Mouse (Mus musculus) mature B cell (primary cell): ENCODE results near the gene Fhl3.
"Not testable (repeated sequence)": the region's sequence is repeated elsewhere in the genome, so short reads cannot be mapped to it uniquely, and the experiment has no call there.

Source experiments
- in situ Hi-C: fragments of 300-500 bp; cut with MboI; formaldehyde crosslinking; loops from 2 replicates; pipeline ENCODE4 v1.14.3; 2019

Gene Fhl3

DNA sequence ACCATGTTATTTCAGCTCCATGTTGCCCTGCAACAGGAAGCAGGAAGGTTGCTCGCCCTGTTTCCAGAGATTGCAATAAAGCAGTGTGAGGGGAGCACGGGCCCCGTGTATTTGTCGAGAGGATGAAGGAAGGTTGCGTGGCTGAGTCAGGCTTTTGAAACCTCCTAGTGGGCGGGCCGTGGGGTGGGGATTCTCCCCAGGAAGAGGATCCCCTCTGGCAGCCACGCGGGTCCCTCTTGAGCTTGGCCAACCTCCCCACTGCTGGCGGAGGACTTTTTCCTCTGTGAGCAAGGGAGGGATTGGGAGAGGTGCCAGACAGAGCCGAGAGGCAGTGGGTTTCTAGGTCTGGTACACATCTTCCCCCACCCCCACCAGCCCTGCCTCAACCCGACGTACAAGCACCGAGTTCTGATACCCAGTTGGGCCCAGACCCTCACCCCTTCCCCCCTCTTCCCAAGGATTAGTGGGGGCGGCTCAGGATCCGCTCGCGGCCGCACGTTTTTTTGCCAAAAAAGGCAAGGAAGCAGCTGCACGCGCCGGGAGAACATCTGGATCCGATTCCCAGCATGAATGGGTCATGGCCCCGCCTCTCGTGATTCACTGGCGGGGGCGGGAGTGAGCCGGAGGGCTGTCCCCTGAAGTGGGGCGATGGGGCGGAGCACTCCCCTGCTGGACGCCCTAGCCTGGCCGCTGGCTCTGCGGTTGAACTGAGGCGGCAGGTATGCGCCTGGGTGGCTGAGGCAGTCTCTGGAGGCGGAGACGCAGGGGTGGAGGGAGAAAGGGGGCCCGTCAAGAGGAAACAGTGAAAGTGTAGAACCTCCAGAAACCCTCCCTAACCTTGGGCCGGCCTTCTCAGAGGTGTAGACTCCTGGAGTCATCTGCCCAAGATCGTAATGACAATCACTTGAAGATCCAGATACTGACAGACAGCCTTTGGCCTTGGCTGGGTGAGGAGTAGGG lies 8.3 kb downstream of the Fhl3 start:
- in situ Hi-C loops: no loop called here

DNA sequence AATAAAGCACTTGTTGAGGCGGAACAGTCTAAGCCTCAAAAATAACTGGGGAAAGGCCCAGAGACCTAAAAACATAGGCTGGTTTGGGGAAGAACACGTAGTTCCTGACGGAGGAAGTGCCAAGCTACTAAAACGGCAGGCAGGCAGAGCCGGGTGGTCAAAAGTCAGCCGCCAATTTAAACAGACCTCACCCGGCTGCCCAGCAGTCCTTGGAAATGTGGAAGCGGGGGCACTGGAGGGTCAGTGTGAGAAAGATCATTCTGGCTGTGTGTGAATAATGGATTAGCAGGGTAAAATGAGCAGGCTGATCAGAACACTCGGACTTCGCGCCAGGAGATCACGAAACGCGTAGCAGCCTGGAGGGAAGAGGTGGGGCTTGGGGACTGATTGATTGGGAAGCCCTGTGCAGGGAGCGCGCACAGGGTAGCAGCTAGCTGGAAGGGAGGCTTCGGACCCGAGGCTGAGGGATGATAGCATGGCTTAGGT lies 9.5 kb downstream of the Fhl3 start:
- in situ Hi-C loops: no loop called here

DNA sequence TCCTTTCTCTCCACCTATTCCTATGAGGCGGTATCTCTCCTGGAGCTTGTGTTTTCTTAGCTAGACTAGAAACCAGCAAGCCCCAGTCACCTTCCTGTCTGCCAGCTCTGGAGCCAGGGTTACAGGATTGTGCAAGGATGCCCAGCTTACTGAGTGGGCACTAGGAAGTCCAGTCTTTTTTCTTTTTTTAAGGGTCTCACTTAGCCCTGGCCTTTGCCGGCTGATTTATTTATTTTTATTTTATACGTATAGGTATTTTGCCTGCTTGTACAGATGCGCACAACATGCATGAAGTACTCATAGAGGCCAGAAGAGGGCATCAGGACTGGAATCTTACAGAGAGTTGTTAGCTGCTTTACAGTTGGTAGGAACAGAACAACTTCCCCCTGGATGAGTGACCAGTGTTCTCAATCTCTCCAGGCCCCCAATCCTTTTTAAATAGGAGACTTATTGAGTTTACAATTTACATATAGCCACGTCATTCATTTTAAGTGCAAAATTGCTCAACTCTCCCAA lies 10.3 kb downstream of the Fhl3 start:
- in situ Hi-C loops: no loop called here

DNA sequence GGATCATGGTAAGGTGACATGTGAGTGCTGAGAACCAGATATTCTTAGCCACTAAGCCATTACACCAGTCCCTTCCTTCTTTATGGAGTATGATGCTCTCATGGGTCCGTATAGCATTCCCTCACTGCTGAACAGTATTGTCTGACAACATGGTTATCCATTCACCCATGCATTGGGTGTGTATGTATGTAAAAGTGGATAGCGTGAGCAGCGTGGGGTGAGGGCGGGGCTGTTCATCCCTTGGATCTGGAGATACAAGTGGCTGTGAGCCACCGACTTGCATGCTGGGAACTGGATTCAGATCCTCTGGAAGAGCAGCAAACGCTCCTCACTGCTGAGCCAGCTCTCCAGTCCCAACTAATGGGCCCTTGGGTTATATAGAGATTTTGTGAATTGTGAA lies 12.1 kb downstream of the Fhl3 start:
- in situ Hi-C loops: no loop called here

DNA sequence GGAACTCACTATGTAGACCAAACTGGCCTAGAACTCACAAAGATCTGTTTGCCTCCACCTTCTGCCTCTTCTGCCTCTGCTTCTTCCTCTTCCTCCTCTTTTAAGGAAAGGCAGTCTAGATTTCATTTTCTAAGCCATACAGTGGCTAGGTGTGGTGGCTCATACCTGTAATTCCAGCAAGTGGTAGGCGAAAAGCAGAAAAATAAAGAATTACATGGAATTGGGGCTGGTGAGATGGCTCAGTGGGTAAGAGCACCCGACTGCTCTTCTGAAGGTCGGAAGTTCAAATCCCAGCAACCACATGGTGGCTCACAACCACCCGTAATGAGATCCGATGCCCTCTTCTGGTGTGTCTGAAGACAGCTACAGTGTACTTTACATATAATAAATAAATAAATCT lies 13.3 kb downstream of the Fhl3 start:
- in situ Hi-C loops: not testable (repeated sequence)

DNA sequence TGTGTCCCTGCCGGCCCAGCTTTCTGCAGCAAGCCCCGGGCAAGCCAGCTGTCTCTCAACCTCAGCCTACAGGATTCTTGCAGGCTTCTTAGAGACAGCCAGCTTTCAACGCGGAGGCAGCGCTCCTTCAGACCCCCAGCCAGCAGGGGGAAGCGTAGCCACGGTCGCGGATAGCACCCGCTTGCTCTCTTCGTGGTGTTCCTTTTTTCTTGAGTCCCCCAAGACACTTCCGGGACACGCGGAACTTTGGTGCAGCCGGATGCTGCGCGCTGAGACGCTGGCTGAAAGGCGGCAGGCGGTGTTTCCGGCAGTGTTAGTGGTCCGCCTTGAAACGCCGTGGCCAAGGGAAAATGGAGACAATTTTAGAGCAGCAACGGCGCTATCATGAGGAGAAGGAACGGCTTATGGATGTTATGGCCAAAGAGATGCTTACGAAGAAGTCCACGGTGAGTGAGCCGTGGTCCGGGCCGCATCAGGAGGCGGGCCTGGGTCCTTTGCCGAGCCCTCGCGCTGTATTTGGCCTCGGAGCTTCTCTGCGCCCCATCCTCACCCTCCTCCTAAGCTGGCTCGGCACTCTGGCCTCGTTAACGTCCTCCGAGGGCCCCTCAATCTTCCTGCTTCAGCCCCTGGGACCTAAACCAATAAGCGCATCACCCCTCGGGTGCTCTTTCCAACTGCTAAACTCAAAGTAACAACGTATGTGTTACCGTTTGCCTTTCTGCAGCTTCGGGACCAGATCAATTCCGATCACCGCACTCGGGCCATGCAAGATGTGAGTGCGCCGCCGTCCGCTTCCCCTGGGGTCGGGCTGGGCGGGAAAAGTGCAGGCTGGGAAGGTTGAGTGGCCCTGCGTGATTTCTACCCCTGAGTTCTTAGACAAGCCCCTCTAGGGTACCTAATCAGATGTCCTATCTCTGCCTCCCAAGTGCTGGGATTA lies 14.3 kb downstream of the Fhl3 start, which contains the start of gene Sf3a3:
Gene Sf3a3 (plus strand): TSS at position 232 of the 937 bp plus-strand sequence.
- in situ Hi-C loops: no loop called here

DNA sequence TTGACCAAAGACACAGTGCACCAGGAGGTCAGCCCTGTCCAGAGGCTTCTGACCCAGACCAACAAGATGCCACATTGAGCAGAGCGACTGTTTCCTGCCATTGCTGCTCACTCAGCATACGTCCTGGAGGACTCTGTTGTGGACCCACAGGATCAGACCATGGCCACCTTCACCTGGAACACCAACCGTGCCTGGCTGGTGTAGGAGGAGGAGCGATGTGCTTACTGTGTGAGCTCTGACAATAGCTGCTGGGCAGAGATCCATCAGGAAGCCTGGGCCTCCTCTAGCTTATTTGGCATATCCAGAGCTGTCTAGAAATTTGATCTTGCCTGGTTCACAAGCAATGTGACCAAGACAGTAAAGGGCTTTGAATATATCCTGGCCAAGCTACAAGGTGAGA lies 18.6 kb downstream of the Fhl3 start:
- in situ Hi-C loops: no loop called here

DNA sequence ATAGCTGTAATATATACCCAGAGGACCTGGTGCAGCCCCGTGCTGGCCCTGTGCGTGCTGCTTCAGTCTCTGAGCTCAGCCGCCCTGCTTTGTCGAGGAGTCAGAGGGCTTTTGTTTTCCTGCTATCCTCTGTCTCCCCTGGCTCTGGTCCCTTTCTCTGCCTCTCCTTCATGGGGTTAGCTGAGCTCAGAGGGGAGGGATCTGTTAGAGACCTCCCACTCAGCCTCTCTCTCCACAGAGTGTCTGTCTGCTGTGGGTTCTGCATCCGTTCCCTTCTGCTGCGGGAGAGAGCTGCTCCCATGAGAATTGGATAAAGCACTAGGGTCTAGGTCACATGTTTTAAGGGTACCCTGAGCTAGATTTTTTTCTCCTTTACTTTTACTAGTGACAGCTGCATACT lies 25.6 kb downstream of the Fhl3 start:
- in situ Hi-C loops: no loop called here

DNA sequence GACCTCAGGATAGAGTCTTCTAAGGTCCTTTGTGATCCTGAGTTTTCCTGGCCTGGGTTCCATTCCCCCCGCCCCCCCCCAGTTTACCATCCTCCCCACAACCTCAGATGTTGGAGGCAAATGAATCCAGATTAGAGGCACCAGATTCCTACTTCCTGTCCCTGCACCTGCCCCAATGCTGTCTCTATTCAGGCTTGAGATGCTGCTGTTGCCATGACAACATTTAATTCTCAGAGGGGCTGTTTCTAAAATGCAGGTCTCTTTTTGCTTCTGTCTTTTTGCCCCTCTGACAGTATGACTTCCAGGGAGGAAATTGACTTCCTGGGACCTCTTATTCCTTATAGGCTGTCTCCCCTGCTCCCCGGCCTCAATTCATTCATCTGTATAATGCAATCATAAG lies 36.5 kb downstream of the Fhl3 start:
- in situ Hi-C loops: no loop called here

DNA sequence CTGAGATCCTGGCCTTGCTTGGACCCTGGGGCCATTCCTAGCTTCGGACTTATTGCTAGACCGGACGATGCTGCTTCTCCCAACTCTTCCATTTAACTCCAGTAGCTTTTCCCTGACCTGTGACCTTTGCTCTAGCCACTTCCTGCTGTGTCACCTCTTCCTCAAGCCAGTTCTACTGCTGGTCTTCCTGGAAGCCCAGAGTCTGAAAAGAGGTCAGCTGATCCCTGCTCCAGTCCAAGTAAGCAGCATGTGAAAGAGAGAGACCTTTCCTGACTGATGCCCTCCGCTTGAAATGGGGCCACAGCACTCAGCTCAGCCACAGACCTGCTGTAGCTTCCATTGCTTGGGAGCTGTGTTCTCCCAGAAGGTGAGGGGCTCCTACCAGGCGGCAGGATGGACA lies 37.0 kb downstream of the Fhl3 start:
- in situ Hi-C loops: no loop called here

DNA sequence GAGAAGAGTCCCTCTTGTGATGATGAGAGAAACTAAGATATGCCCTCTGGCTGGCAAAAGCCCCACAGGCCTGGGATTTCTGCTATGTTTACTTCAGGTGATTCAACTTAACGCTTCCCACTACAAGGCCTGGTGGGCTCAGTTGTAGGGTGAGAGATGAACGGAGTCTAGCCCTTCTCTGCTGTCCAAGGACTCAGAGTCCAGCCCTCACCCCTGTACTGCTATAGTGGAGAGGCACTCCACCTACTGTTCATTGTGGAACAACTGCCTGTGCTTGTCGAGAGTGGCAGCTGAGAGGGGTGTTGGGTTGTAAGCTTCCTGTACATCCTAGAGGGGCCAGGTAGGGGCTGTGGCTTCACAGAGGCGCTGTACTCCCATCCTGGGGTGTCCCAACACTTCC lies 37.5 kb downstream of the Fhl3 start:
- in situ Hi-C loops: no loop called here

DNA sequence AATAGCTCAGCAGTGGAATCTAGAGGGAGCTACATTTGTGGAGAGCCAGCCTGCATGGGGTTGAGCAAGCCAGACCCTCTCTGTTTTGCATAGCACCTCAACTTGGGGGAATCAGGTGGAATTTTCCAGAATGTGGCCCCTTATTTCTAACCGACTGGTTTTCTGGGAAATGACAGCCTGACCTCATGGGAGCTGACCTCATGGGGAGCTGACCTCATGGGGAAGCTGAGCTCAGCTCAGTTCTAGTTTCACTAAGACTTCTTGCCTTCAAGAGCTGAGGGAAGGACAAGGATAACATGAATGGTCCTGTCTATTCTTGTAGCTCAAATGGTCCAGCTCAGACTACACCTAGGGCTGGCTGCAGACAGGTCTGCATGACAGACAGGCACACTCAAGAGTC lies 38.3 kb downstream of the Fhl3 start:
- in situ Hi-C loops: no loop called here

DNA sequence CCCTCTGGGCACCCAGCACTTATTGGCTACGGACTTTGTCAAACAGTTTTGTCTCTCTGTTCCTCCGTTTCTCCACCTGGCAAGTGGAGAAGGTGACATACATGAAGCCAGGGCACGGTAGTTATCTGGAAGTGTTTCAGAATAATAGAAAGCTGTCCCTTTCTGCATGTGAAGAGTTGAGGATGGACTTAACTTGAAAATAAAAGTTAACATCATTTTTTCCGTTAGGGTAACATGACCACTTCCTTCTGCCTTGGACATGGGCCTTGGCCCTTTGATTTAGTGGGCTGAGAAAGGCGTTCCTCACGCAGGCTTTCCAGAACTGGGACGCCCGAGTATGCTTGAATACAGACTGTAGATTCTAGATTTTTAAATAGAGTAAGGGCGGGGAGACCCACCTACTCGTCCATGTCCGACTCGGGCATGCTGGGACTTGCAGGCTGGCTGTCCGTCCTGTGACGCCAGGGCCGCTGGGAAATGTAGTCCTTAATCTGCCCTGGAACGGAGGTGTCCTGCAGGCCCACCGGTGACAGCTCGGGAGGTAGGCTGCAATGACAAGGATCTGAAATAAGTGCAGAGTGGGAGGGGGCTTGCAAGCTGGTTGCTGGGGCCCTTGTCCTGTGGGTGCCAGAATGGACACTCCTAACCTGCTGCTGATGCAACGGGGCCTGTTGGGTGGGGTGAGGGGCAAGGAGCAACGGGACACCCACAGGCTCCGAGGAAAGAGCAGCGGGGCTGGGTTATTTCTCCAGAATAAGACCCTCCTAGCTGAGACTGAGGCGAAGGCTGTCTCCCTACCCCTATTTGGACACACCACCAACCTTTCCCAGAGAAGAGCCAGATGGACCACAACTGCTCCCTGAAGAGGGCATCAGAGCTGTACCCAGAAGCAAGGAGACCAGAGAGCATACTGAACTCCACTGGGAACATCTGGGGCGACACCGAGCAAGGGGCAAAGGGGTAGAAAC lies 41.2 kb downstream of the Fhl3 start, which contains the start of gene Inpp5b:
Gene Inpp5b (plus strand): TSS at position 475 of the 968 bp plus-strand sequence.
- in situ Hi-C loops: no loop called here

DNA sequence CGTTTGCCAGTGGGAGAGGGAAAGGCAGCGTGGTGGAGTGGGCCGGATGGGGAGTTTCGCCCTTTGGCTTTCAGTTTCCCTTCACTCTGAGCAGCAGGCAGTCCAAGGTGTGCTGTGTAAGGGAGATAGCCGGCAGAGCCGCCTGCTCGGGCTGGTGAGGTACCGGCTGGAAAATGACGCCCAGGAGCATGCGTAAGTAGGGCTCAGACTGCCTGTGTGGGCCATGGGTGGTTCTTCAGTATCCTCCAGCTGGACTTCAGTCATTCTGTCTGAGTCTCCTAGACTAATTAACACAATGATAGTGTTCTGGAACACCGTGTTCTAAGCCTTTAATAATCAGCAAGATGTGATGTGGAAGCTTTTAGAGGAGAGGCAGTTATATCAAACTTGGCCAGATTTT lies 42.3 kb downstream of the Fhl3 start:
- in situ Hi-C loops: no loop called here

DNA sequence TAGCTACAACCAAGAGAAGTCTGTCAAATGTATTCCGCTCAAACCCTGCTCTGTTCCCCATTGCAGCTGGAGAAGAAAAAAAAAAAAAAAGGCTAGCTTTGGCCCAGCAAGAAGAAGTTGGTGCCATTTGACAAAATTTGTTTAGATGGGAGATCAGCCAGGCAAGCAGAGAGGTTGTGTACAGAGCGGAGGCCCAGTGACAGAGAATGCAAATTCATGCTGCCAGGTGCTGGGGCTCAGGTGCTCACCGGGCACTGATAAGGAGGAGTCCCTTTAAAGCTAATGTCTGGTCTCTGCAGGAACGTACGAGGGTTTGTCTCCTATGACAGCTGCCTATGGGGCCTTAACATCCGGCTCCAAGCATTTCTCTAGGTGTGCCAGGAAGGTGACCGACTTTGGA lies 46.1 kb downstream of the Fhl3 start:
- in situ Hi-C loops: no loop called here

DNA sequence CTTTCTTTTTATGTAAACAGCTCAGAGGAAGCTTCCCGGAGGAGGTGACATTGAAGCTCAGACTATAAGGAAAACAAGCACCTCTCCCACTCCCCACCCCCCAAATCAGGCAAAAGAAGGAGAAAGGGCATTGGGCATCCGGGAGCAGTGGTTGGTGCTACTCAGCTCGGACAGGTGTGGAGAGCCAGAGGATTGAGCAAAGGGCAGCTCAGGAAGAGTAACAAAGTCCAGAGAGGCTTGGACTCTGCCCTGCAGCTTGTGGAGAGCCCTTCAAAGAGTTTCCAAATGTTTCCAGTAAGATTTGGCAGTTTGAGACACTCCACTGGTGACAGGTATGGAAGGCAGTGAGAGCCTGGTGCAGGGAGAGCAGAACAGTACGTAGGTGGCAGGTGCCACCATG lies 47.4 kb downstream of the Fhl3 start:
- in situ Hi-C loops: no loop called here

DNA sequence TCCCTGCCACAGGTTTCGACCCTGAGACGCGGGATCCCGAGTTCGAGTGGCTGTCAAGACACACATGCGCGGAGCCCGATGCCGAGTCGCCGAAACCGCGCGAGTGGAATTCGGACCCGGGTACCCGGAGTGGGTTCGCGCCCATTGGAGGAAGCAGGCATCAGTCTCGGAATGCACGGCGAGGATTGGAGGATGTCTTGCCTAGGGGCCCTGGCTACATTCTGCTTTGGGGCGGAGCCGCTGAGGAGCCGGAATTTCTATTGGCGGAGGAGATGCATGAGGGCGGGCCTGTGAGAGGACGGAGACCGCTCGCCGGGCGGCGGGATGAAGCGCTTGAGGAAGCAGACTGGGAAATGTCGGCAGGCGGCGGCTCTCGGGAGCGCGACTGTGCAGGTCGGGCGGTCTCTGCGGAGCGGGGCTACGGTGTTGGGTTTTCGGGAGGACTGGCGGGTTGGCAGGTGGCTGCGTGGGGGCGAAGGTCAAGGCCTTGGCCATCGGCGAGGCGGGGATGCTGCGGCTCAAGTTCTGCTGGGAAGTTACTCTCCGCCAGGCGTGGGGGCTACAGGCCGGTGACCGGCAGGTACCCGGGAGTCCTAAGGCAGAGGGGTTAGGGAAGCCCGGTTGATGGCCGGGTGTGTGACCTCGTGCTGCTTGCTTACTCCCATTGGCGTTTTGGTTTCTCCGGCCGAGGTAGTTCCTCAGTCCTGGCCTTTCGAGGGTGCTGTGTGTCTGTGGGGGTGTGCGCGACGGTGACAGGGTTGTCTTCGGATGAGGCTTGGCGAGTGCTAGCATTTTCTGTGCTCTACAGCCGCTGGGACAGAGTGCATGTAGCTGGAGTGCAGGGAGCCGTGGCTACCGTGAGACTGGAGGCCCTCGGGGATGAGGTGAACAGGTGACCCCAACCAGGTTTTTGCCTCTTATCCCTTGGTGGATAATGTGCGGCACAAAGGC lies 51.1 kb downstream of the Fhl3 start:
- in situ Hi-C loops: no loop called here

DNA sequence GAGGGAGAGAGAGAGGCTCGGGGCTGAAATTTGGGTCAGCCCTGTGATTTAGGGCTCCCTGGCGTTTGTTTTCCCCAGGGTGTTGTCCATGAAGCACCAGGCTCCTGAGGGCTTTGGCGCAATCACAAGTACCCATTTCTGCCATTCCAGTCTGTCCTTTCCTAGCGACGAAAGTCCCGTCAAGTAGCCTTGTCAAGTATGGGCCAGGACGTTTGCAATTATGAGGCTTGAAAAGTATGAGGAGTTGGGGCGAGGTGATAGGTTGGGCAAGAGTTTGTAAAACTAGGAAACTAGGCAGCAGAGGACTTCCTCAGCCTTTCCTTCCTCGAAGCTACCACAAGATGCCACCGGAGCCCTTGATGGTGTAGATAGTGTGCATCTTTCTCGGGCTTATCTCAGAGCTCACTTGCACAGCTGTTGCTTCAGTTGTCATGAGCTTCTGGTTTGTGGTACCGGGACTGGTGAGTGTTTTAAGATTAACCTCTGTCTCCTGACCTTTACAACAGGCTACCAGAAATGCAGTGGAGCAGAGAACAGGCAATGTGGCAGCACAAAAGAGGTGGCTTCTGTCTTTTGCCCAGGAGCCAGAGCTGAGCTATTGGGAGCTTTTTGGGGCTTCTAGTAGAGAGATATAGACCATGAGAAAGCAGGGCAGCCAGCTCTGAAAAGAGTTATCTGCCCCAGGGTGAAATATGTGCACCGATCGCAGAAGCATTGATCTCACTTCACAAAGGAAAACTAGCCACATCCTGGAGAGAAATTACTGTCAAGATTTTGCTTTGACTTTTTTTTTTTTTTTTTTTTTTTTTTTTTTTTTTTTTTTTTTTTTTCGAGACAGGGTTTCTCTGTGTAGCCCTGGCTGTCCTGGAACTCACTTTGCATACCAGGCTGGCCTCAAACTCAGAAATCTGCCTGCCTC lies 52.0 kb downstream of the Fhl3 start:
- in situ Hi-C loops: no loop called here

DNA sequence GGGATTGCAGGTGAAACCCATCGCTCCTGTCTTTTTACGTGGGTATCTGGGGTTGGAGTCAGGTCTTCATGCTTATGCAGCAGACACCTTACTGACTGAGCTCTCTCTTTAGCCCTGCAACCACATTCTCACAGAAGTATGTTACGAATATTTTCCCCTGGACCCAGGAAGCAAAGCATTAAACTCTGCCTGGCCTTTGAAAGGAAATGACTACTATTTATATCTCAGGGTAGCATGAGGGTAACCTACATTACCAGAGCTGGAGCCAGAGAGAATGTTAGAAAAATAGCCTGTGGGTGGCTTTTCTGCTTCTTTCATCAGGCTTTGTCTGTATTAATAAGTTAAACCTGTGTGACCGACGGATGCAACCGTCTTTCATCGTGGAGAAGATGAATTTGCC lies 55.0 kb downstream of the Fhl3 start:
- in situ Hi-C loops: no loop called here
